Mouse (Mus musculus): Measurements from ENCODE around the gene Slc37a1.

- TF ChIP-seq POLR2A (IDR thresholded peaks at IDR 0.05; ENCODE audit: borderline replicate concordance, extremely low read depth, low read depth, low read length) (no peak), CTCF (IDR thresholded peaks at IDR 0.05; ENCODE audit: insufficient read depth, low read length) (no peak)
Observed at GRCm38 (mm10) chr17:31257149-31257548, 29.4 kb upstream of the Slc37a1 start.

Measured in lung, adult 2 months (tissue).